Mouse (Mus musculus) left cerebral cortex, adult 9 months (tissue): ENCODE results near the gene Vmn1r151.
"Not testable (repeated sequence)": the region's sequence is repeated elsewhere in the genome, so short reads cannot be mapped to it uniquely, and the experiment has no call there.

Experiments
- DNase-seq, 2 experiments: peaks; one replicate each; pipeline ENCODE4 v3.0.0; 2022; ENCODE audit warnings: low spot score in 2 of 2

Gene Vmn1r151

DNA sequence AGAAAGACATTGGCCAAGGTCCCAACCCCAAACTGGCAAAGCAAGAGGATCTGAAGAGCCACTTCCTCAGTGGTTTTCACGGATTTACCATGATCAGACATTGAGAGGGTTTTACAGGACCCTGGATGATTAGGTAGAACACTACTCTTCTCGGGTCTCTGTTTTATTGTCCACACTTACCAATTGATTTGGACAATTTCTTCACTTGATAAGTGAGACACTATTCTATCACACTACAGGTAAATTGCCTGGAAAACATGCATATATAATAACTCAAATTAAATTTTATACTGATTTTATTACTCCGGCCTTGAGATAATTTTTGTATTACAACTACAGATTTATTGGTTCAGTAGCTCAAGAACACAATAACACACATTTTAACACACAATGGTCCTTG, at the start of gene Vmn1r151:
Gene Vmn1r151 (minus strand): TSS at position 101 of the 400 bp plus-strand sequence.
- not testable (repeated sequence) for DNase-seq

- not testable (repeated sequence) for DNase-seq
These were observed 35.3 kb upstream of the Vmn1r151 start, which contains the start of gene Gm8677 for GRCm38 (mm10) chr7:22534787-22535186. TSS of gene Gm8677 (minus strand) at chr7:22534887.

DNA sequence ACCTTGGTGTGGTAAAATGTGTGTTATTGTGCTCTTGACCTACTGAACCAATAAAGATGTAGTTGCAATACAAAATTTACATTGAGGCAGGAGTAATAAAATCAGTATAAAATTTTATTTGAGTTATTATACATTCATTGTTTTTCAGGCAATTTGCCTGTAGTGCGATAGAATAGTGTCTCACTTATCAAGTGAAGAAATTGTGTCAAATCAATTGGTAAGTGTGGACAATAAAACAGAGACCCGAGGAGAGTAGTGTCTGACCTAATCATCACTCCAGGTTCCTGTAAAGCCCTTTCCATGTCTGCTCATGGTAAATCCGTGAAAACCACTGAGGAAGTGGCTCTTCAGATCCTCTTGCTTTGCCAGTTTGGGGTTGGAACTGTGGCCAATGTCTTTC, 23.2 kb upstream of the Vmn1r151 start, which contains the start of gene Vmn1r152:
Gene Vmn1r152 (plus strand): TSS at position 301 of the 400 bp plus-strand sequence.
- not testable (repeated sequence) for DNase-seq

DNA sequence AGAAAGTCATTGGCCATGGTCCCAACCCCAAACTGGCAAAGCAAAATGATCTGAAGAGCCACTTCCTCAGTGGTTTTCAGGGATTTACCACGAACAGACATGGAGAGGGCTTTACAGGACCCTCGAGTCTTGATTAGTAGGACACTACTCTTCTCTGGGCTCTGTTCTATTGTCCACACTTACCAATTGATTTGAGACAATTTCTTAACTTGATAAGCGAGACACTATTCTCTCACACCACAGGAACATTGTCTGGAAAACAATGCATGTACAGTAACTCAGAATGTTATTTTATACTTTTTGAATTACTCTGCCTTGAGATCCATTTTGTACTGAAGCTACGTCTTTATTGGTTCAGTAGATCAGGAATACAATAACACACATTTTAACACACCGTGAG, 35.5 kb downstream of the Vmn1r151 start, which contains the start of gene Gm10665:
Gene Gm10665 (minus strand): TSS at position 101 of the 400 bp plus-strand sequence.
- DNase-seq: not testable (repeated sequence)
